Mouse (Mus musculus) hindbrain, embryonic 15.5 days (tissue): ENCODE data around the gene Anpep. TPM values are rescaled to one million over a fixed set of nuclear protein-coding genes. Genes with fewer than 3 reads are reported as not detected.

ENCODE experiments used
- polyA plus RNA-seq: library from polyadenylated mRNA; unstranded; fragments of >200 nt; fragmentation: Nextera tagmentation; extraction: Ambion mirVana; gene quantifications from 2 replicates; pipeline ENCODE4 v1.2.1, GENCODE M21; 2015

Anpep gene
- polyA plus RNA-seq, 1 experiment from 2014 or later = 3.3 TPM

Other genes starting within 250 kb of the Anpep start
- 4.0 and 5.1 TPM in 2 replicates for gene Rhcg, start 243.4 kb downstream of the Anpep start, polyA plus RNA-seq
- 2.5 and 3.1 TPM in 2 replicates for gene Ticrr, start 200.9 kb downstream of the Anpep start, polyA plus RNA-seq
- gene Kif7, start 145.3 kb downstream of the Anpep start, polyA plus RNA-seq = 2.1 TPM in 2 replicates
- gene Plin1, start 128.2 kb downstream of the Anpep start, polyA plus RNA-seq = 0.60 and 1.3 TPM in 2 replicates
- 12.6 and 13.1 TPM in 2 replicates for gene Pex11a, start 117.9 kb downstream of the Anpep start, polyA plus RNA-seq
- 0.35 and 0.69 TPM in 2 replicates for gene Wdr93, start 117.9 kb downstream of the Anpep start, polyA plus RNA-seq
- 0.19 TPM in 1 of 2 replicates, not detected in the other for gene Mesp1, start 67.3 kb downstream of the Anpep start, polyA plus RNA-seq
- 1.1 and 1.3 TPM in 2 replicates for gene Mesp2, start 50.3 kb downstream of the Anpep start, polyA plus RNA-seq
- gene Ap3s2, start 59.6 kb upstream of the Anpep start, polyA plus RNA-seq = 42.0 and 43.4 TPM in 2 replicates
- 18.9 and 19.2 TPM in 2 replicates for gene Arpin, start 74.3 kb upstream of the Anpep start, polyA plus RNA-seq
- 16.3 and 17.2 TPM in 2 replicates for gene Zfp710, start 163.8 kb upstream of the Anpep start, polyA plus RNA-seq